Mouse (Mus musculus) adrenal gland, adult 2 months (tissue): ENCODE data around the gene Iqcd. TPM values are rescaled to one million over a fixed set of nuclear protein-coding genes. Genes with fewer than 3 reads are reported as not detected.

Source experiments
- polyA plus RNA-seq: library from polyadenylated mRNA; depleted of rRNA; stranded (reverse); fragments of >200 nt; gene quantifications from 2 replicates; pipeline ENCODE4 v1.2.3, GENCODE M21; 2012; rRNA removed
- total RNA-seq, 2 experiments: library from RNA; stranded (reverse); gene quantifications; 2 replicates each; pipeline ENCODE4 v1.2.3; 2021

The Iqcd gene
- total and polyA plus RNA-seq, 3 experiments: 0.29 to 0.55 (median 0.29) TPM

Other genes with a start within 250 kb of the Iqcd start
- gene Lhx5, start 157.3 kb upstream of the Iqcd start, total RNA-seq: not detected
- not detected in 2 replicates for gene Lhx5, start 157.3 kb upstream of the Iqcd start, polyA plus RNA-seq
- gene Sdsl, start 116.2 kb upstream of the Iqcd start, total RNA-seq: 10 to 100 TPM; 46.3 to 71.9 TPM
- 114 and 115 TPM in 2 replicates for gene Sdsl, start 116.2 kb upstream of the Iqcd start, polyA plus RNA-seq
- gene Sds, start 112.5 kb upstream of the Iqcd start, total RNA-seq: under 1 TPM in 1 of 2 experiments, not detected in 1; 0.55 TPM
- 1.2 TPM in 1 of 2 replicates, not detected in the other for gene Sds, start 112.5 kb upstream of the Iqcd start, polyA plus RNA-seq
- 10 to 100 TPM; 85.2 to 91.3 TPM for gene Plbd2, start 85.4 kb upstream of the Iqcd start, total RNA-seq
- 70.2 and 92.9 TPM in 2 replicates for gene Plbd2, start 85.4 kb upstream of the Iqcd start, polyA plus RNA-seq
- 10 to 100 TPM; 25.5 to 46.3 TPM for gene Slc8b1, start 77.8 kb upstream of the Iqcd start, total RNA-seq
- 40.1 and 49.3 TPM in 2 replicates for gene Slc8b1, start 77.8 kb upstream of the Iqcd start, polyA plus RNA-seq
- 10 to 100 TPM; 38.1 to 51.3 TPM for gene Tpcn1, start 343 bp upstream of the Iqcd start, total RNA-seq
- gene Tpcn1, start 343 bp upstream of the Iqcd start, polyA plus RNA-seq: 48.9 and 59.8 TPM in 2 replicates
- 10 to 100 TPM; 11.6 to 22.7 TPM for gene Rita1, start 23.6 kb downstream of the Iqcd start, total RNA-seq
- gene Rita1, start 23.6 kb downstream of the Iqcd start, polyA plus RNA-seq: 32.5 and 33.5 TPM in 2 replicates
- gene Ddx54, start 23.7 kb downstream of the Iqcd start, total RNA-seq: 10 to 100 TPM; 46.8 to 49.5 TPM
- 42.7 and 49.6 TPM in 2 replicates for gene Ddx54, start 23.7 kb downstream of the Iqcd start, polyA plus RNA-seq
- 1 to 10 TPM in 1 of 2 experiments, not detected in 1; 1.6 TPM for gene Cfap73, start 45.2 kb downstream of the Iqcd start, total RNA-seq
- gene Cfap73, start 45.2 kb downstream of the Iqcd start, polyA plus RNA-seq: not detected in 2 replicates
- 10 to 100 TPM in 1 of 2 experiments, 1 to 10 TPM in 1; 4.6 to 16.1 TPM for gene Rasal1, start 59.8 kb downstream of the Iqcd start, total RNA-seq
- 19.0 and 19.2 TPM in 2 replicates for gene Rasal1, start 59.8 kb downstream of the Iqcd start, polyA plus RNA-seq
- 10 to 100 TPM; 12.8 to 13.4 TPM for gene Dtx1, start 122.9 kb downstream of the Iqcd start, total RNA-seq
- 28.5 and 28.6 TPM in 2 replicates for gene Dtx1, start 122.9 kb downstream of the Iqcd start, polyA plus RNA-seq
- gene Oas2, start 160.8 kb downstream of the Iqcd start, total RNA-seq: under 1 TPM; 0.55 to 0.92 TPM
- gene Oas2, start 160.8 kb downstream of the Iqcd start, polyA plus RNA-seq: 3.5 and 3.7 TPM in 2 replicates
- gene Oas3, start 188.6 kb downstream of the Iqcd start, total RNA-seq: under 1 TPM; 0.31 to 0.72 TPM
- gene Oas3, start 188.6 kb downstream of the Iqcd start, polyA plus RNA-seq: 1.5 and 1.6 TPM in 2 replicates
- gene Oas1e, start 206.5 kb downstream of the Iqcd start, total RNA-seq: not detected
- not detected in 2 replicates for gene Oas1e, start 206.5 kb downstream of the Iqcd start, polyA plus RNA-seq
- gene Oas1c, start 223.5 kb downstream of the Iqcd start, total RNA-seq: under 1 TPM; 0.49 to 0.97 TPM
- 1.0 and 2.8 TPM in 2 replicates for gene Oas1c, start 223.5 kb downstream of the Iqcd start, polyA plus RNA-seq